Mouse (Mus musculus) kidney, adult 2 months (tissue): ENCODE data around the gene Tead1.

ENCODE experiments used
- CTCF ChIP-seq: fragments of 200-500 bp; conservative IDR thresholded peaks from 2 replicates; pipeline ENCODE4 v1.5.1; 2011; ENCODE audit warnings: low read depth, mild to moderate bottlenecking, control low read depth, low read length, moderate library complexity, mixed read lengths; ENCODE audit not compliant: insufficient read depth, insufficient read length
- POLR2A ChIP-seq: fragments of 200-500 bp; IDR thresholded peaks from one replicate; pipeline ENCODE4 v1.6.1; 2011; ENCODE audit warnings: low read depth, low read length, control low read depth

GRCm38 (mm10) chr7:112752311-112752710 lies 73.2 kb downstream of the Tead1 start:
- no peak for TF ChIP-seq CTCF
- TF ChIP-seq POLR2A, result no peak
